Mouse (Mus musculus) A20 (cell line): ENCODE results near the gene Mta1.
A peak's percentile ranks its signal among the peaks of the same experiment; 100 is the strongest.

ENCODE experiments used
- DNase-seq: peaks from one replicate; pipeline ENCODE4 v3.0.0-alpha.2; 2011; ENCODE audit warnings: low read depth, low spot score

The Mta1 gene

GRCm38 (mm10) chr12:113097040-113097439 is 1.0 kb upstream of the Mta1 start:
- DNase-seq: no peak

GRCm38 (mm10) chr12:113098530-113099151 is 563 bp downstream of the Mta1 start:
- DNase-seq: peak; percentile 45

- DNase-seq: no peak
Measured at GRCm38 (mm10) chr12:113099470-113100237, 1.6 kb downstream of the Mta1 start.

GRCm38 (mm10) chr12:113100448-113101076 is 2.5 kb downstream of the Mta1 start:
- DNase-seq: no peak

- no peak for DNase-seq
Measured at GRCm38 (mm10) chr12:113101251-113101960, 3.3 kb downstream of the Mta1 start.

GRCm38 (mm10) chr12:113102461-113102860 is 4.4 kb downstream of the Mta1 start:
- DNase-seq: peak; percentile 75

- DNase-seq: peak; percentile 29
Measured at GRCm38 (mm10) chr12:113103846-113104451, 5.9 kb downstream of the Mta1 start.

GRCm38 (mm10) chr12:113106386-113106785 is 8.3 kb downstream of the Mta1 start:
- no peak for DNase-seq

- no peak for DNase-seq
Measured at GRCm38 (mm10) chr12:113107431-113108124, 9.5 kb downstream of the Mta1 start.

- no peak for DNase-seq
Measured at GRCm38 (mm10) chr12:113108528-113109283, 10.6 kb downstream of the Mta1 start.

- DNase-seq: no peak
Measured at GRCm38 (mm10) chr12:113109801-113110200, 11.7 kb downstream of the Mta1 start.

GRCm38 (mm10) chr12:113114141-113114540 is 16.1 kb downstream of the Mta1 start:
- no peak for DNase-seq

GRCm38 (mm10) chr12:113114856-113115538 is 16.9 kb downstream of the Mta1 start:
- DNase-seq: no peak

GRCm38 (mm10) chr12:113119516-113120410 is 21.7 kb downstream of the Mta1 start:
- DNase-seq: peak; percentile 60

GRCm38 (mm10) chr12:113124726-113125125 is 26.6 kb downstream of the Mta1 start:
- no peak for DNase-seq

GRCm38 (mm10) chr12:113130732-113131131 is 32.7 kb downstream of the Mta1 start:
- no peak for DNase-seq

GRCm38 (mm10) chr12:113131601-113132000 is 33.5 kb downstream of the Mta1 start:
- DNase-seq: no peak

- no peak for DNase-seq
Measured at GRCm38 (mm10) chr12:113132567-113132966, 34.5 kb downstream of the Mta1 start.

GRCm38 (mm10) chr12:113133260-113133659 is 35.2 kb downstream of the Mta1 start:
- DNase-seq: no peak
